Mouse (Mus musculus) layer of hippocampus, postnatal 10 days (tissue): ENCODE data around the gene Zfp462. TPM values are rescaled to one million over a fixed set of nuclear protein-coding genes. Genes with fewer than 3 reads are reported as not detected.

Experiments used
- DNase-seq, 2 experiments: peaks; one replicate each; pipeline ENCODE4 v3.0.0; 2021; ENCODE audit warnings: low spot score in 2 of 2
- total RNA-seq, 2 experiments: library from RNA; stranded (reverse); gene quantifications; 2 replicates each; pipeline ENCODE4 v1.2.3; 2021

The Zfp462 gene
- total RNA-seq, 2 experiments from 2014 or later: 60.9 to 68.6 TPM

DNA sequence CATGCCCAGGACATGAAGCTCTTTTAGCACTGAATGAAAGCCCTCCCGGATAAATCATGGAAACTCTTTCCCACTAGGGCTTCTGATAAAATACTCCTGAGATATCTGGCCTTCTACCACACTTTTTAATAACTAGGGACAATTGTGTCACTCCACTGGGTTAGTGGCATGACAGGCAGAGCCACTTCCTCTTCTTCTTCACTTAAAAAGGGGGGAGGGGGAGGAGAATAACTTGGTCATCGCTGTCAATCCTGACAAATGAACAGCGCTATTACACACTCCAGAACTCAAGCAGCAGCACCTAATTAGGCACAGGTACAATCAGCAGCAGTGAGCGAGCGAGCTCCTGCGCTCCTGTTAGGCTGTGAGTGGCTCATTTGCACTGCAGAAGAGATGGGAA, 153.5 kb downstream of the Zfp462 start:
- no peak for DNase-seq

DNA sequence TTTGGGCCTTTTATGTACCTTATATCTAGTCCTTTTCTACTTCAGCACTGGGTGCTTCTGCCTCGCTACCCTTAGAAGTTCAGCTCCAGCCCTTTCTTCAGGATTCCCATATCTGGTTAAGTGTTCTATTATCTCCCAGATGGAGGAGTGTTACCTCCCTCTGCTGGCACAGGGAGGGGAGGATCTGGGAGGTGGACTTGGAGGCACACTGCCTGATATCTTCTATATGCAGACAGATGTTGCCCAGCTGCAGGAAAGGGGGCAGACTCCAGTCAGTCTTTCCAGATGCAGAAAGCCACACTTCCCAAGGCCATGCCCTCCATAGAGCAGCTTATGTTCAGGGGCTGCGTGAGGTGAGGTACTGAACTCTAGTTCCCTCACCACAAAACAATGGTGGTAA, 156.0 kb downstream of the Zfp462 start:
- DNase-seq: no peak

DNA sequence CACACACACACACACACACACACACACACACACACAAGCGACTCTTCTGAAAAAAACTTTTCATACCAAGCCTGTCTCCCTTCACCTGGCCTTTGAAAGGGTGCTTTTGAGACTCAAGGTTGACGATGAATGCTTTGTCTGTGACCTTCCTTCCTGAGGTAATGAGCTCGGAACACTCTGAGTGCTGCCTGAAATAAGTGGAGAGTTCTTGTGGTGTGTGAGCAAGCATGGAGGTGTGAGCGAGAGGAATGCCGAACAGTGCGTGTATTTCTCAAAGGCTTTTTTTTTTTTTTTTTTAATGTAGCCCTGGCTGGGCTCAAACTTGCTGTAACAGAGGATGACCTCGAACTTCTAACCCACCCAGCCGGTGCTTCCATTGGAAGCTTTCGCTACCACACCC, 156.8 kb downstream of the Zfp462 start:
- no peak for DNase-seq

GRCm38 (mm10) chr4:55102382-55102781, 157.5 kb downstream of the Zfp462 start:
- no peak for DNase-seq

- DNase-seq: no peak
These were observed 158.7 kb downstream of the Zfp462 start for GRCm38 (mm10) chr4:55103575-55103974.

DNA sequence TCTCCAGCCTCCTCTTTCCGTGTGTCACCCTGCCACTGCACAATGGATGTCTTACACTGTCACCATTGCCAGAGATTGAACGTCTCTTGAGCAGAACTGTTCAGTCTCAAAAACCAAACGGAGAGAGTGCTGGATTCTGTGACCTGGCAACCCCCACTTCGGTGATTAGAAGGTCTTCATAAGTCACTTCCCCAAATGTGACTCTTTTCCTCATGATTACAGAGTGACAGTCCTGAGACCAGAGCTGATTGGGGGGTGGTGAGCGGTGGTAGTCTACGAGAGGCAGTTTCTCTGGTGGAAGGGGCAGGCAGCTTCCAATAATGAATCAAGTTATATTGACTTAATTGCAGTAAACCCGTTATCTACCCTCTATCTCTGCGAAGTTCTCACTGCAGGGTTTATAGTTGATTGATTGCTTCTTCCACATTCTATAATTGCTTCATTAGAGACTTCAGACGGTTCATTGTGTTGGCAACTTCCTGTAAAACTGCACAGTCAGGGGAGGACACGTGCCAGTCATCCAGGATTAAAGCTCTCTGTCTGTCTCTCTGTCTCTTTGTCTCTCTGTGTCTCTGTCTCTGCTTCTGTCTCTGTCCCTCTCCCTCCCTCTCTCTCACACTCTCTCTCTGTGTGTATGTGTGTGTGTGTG, 173.1 kb downstream of the Zfp462 start:
- no peak for DNase-seq

GRCm38 (mm10) chr4:55121126-55121525, 176.3 kb downstream of the Zfp462 start:
- DNase-seq: no peak

DNA sequence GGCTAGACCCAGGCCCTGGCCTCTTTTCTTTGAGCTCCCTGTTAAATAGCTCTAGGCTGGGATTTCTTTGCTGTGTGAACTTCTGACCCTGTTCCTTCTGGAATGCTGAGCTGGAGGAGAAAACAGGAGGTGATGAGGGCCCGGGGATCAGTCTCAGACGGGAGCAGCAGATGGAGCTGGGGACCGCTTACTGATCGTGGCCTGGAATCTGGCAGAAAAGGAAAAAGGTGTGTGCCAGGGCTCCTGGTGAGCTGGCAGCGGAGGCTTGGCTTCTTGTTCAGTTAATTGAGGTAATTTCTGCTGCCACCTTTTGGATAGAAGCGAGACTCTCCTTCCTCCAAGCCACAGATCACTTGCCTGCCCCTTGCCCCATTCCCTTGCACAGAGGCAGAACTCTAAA, 177.1 kb downstream of the Zfp462 start:
- peak in 1 of 2 experiments; percentile 13 for DNase-seq

- no peak for DNase-seq
These were observed 179.3 kb downstream of the Zfp462 start for GRCm38 (mm10) chr4:55124126-55124525.

GRCm38 (mm10) chr4:55125048-55125737, 180.3 kb downstream of the Zfp462 start:
- peak in 1 of 2 experiments; percentile 14 for DNase-seq

DNA sequence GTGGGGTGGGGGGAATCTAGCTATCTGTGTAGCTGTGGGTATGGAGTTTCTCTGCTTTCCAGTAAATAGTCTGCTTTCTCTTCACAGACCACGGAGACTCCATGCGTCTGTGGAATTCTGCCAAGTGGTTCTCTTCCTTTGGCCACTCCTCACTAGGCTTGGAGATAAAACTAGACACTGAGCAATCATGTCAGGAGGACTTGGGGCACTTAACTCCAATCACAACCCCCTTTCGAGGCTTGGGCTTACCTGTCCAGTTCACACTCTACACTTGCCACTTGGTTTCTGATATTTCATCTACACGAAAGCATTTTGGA, 180.8 kb downstream of the Zfp462 start:
- DNase-seq: no peak

GRCm38 (mm10) chr4:55127228-55127901, 182.5 kb downstream of the Zfp462 start:
- DNase-seq: no peak

DNA sequence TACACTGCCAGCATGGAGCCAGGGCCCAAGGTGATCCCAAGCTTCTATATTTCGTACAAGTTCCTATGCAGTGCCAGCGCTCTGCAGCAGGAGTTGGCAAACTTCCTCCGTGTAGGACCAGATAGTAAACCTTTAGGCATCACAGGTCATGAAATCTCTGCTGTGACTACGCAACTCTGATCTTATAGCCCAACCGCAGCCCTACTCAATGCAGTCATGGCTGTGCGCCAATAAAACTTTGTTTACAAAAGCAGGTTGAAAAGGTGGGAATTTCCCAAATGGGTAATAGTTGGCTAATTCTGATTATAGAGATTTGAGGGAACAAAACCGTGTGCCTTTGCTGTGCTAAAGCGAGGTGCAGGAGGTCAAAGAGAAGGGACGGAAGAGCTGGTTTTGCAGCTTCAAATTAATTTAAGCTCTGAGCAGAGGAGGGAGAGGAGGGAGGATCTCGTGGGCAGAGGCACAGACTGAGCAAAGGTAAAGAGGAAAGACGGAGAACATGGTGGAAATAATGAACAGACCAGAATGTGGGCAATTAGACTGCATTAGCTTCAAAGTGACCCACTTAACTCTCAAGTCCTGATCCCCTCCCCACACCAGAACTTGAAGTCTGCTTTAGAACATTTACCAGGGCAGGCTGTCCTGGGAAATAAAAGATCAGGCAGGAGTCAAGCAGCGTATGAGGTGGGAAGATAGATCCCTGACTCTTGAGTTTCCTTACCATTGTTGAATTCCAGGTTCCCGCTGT, 183.4 kb downstream of the Zfp462 start:
- DNase-seq: no peak
